Mouse (Mus musculus) E14TG2a.4 (cell line): ENCODE results near the gene Zfp119a.

Experiments
- CTCF ChIP-seq: conservative IDR thresholded peaks from 2 replicates; pipeline ENCODE4 v1.5.1; 2014; ENCODE audit warnings: low read length
- NANOG ChIP-seq: IDR thresholded peaks from 2 replicates; pipeline ENCODE4 v1.6.1; 2014; ENCODE audit warnings: borderline replicate concordance, low read length, mixed read lengths
- POU5F1 ChIP-seq: IDR thresholded peaks from 2 replicates; pipeline ENCODE4 v1.6.1; 2014; ENCODE audit warnings: low read length, borderline replicate concordance

- TF ChIP-seq CTCF (no peak), POU5F1 (no peak), NANOG (no peak)
These were observed 1.5 kb downstream of the Zfp119a start for GRCm38 (mm10) chr17:55877184-55877583.
